Mouse (Mus musculus): ENCODE results near the gene Pcf11.

The Pcf11 gene

GRCm38 (mm10) chr7:92669507-92670471 lies at the start of gene Pcf11:
Gene Pcf11, minus strand, starts transcription at chr7:92669934.
- DNase-seq, result peak; percentile 99

DNA sequence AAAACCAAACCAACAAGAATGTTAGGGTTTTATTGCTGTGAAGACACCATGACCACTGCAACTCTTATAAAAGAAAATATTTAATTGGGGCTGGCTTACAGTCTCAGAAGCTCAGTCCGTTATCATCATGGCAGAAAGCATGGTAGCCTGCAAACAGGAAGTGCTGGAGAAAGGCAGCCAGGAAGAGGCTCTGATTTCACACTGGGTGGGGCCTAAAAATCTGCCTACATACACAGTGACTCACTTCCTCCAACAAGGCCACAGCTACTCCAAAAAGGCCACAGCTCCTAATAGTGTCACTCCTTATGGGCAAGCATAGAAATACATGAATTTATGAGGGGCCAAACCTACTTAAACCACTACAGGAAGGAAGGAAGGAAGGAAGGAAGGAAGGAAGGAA lies 45.3 kb upstream of the Pcf11 start:
- DNase-seq, result no peak

DNA sequence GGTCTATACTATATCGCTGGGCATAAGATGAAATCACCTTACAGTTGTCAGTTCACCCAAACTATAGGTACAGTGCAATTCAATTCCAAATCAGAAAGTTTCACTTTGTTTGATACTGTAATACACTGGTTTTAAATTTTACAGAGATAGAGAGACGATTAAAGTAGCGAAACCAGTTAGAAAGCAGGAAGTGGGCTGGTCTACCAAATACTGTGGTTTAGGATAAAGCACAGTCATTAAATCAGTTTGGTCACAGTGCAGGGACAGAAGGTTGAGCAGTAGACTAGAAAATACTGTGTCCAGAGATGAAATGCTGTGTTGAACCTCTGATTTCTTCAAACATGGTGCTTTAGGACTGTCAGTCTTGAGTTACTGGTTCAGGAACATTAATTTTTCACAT lies 41.9 kb upstream of the Pcf11 start:
- DNase-seq, result no peak

GRCm38 (mm10) chr7:92709573-92709972 lies 39.8 kb upstream of the Pcf11 start:
- no peak for DNase-seq

DNA sequence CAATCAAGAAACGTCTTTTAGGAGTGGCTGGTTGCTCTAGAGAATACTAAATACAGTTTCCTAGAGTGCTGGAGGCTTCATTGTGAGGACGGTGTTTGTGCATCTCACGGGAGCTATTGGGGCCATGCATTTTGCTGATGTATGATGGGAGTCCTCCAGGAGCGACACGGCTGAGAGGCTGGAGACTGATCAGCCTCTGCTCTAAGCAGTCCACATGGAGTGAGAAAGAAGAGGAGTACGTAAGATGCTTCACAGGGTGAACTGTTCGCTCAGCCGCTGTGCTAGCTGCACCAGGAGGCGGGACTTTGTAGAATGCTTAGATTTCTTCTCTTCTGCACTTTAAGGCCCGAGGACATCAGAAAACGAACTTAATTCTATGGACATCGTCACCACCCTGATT lies 37.0 kb upstream of the Pcf11 start:
- DNase-seq, result no peak

DNA sequence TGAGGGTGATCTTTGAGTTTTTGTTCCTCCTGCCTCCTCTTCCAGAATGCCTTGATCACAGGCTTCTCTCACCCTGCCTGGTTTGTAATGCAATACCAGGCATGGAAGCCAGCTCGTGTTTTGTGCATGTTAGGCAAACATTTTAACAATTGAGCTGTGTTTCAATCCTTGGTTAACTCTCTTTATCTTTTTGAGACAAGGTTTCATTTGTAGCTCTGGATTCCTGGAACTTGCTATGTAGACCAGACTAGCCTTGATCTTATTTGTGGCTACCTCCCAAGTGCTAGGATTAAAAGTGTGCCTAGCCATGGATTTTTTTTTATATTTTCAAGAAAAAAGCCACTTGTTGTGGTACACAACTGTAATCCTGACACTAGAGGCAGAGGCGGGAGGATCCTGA lies 35.8 kb upstream of the Pcf11 start:
- no peak for DNase-seq

DNA sequence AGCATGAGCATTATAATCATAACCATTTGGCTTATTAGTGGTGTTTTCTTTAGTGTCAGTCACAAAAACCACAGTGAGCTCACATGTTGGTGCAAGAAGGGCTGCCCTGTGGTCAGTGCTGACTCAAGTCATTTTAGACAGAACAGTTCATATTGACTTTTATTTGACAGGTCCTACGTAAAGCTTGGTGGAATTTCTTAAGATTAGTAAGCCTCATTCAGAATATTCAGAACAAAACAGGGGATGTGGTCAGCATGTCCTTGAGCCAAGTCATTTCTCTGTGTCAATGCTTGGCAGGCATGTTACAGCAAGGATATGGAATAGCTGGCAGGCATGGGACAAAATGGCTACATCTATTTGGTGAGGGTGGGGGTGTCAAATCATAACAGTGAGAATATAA lies 33.9 kb upstream of the Pcf11 start:
- no peak for DNase-seq

DNA sequence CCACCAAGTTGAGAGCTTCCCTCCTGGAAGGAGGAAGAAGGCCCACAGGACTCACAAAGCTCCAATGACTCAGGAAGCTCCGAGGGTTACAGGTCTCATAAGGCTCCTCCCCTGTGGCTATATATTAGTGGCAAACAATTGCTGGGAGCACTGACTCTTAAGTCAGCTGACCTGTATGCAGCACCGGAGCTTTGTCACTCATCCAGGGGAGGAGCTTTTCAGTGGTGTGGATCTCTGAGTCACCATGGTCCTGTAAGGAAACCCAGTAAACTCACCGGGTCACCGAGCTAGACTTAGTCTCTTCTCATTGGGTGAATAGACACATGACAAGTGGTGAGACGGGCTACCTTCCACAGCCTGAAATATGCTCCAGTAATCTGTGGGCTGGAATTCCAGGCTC lies 29.0 kb upstream of the Pcf11 start:
- DNase-seq, result no peak

GRCm38 (mm10) chr7:92696395-92696794 lies 26.7 kb upstream of the Pcf11 start:
- DNase-seq, result peak; percentile 8

- DNase-seq, result no peak
Observed at GRCm38 (mm10) chr7:92689101-92689500, 19.4 kb upstream of the Pcf11 start.

DNA sequence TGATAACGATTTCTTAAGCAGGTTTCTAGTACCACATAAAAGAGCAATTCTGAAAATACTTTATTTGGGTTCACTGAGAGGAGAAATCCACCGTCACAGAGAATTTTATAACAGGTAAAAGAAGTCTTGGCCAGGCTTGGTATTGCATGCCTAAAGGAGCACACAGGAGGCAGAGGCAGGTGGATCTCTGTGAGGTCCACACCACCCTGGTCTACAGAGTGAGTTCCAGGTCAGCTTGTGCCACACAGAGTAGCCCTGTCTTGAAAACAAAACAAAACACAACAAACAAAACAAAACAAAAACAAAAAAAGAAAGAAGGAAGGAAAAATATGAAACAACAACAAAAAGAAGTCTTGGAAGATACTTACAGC lies 18.6 kb upstream of the Pcf11 start:
- DNase-seq, result no peak

GRCm38 (mm10) chr7:92687556-92688298 lies 18.0 kb upstream of the Pcf11 start:
- no peak for DNase-seq

GRCm38 (mm10) chr7:92677346-92677745 lies 7.6 kb upstream of the Pcf11 start:
- DNase-seq, result no peak

- no peak for DNase-seq
Observed at GRCm38 (mm10) chr7:92675131-92675530, 5.4 kb upstream of the Pcf11 start.

- peak; percentile 65 for DNase-seq
Observed at GRCm38 (mm10) chr7:92668791-92669506, 785 bp downstream of the Pcf11 start.

- no peak for DNase-seq
Observed at GRCm38 (mm10) chr7:92666274-92666820, 3.4 kb downstream of the Pcf11 start.

DNA sequence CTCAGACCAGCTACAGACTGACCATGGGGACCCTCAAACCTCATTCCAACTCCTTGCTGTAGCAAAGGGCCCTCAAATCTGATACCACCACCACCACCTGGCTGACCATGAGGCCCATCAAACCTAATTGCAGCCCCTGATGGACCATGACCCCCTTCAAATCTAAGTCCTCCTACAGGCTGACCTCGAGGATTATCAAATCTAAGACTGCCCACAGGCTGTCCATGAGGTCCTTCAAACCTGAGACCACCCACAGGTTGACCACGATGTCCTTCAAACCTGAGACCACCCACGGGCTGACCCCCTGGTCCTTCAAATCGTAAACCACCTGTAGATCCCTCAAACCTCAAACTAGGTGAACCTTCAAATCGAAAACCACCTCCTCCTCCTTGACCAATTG lies 11.7 kb downstream of the Pcf11 start:
- no peak for DNase-seq

GRCm38 (mm10) chr7:92656386-92656785 lies 13.3 kb downstream of the Pcf11 start:
- no peak for DNase-seq

- DNase-seq, result no peak
Observed at GRCm38 (mm10) chr7:92653329-92653728, 16.4 kb downstream of the Pcf11 start.

- no peak for DNase-seq
Observed at GRCm38 (mm10) chr7:92647790-92648189, 21.9 kb downstream of the Pcf11 start.

DNA sequence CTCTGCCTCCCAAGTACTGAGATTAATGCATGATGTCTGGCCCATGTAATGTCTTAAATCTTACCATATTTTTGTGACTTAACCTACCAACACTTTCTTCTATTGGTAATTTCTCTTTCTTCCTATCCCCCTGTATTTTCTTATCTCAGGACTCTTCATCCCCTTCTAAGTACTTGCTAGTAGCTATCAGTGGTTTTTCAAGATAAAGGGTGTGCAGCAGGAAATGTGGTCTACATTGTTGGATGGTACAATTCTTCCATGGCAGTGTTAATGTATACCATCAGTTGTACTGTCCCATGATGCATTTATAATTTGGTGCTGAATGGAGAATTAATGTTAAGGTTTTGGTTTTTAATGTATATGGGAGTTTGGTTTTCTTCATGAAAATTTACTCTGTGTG lies 27.4 kb downstream of the Pcf11 start:
- no peak for DNase-seq

- no peak for DNase-seq
Observed at GRCm38 (mm10) chr7:92638050-92638449, 31.7 kb downstream of the Pcf11 start.

- DNase-seq, result peak; percentile 96
Observed at GRCm38 (mm10) chr7:92637021-92637625, 32.6 kb downstream of the Pcf11 start, which contains the start of gene Ankrd42. Gene Ankrd42, minus strand, starts transcription at chr7:92637142.

Data from embryo, embryonic 11 days (tissue).